8 mouse cellular contexts compared by ENCODE assay signal in the genomic region with DNA sequence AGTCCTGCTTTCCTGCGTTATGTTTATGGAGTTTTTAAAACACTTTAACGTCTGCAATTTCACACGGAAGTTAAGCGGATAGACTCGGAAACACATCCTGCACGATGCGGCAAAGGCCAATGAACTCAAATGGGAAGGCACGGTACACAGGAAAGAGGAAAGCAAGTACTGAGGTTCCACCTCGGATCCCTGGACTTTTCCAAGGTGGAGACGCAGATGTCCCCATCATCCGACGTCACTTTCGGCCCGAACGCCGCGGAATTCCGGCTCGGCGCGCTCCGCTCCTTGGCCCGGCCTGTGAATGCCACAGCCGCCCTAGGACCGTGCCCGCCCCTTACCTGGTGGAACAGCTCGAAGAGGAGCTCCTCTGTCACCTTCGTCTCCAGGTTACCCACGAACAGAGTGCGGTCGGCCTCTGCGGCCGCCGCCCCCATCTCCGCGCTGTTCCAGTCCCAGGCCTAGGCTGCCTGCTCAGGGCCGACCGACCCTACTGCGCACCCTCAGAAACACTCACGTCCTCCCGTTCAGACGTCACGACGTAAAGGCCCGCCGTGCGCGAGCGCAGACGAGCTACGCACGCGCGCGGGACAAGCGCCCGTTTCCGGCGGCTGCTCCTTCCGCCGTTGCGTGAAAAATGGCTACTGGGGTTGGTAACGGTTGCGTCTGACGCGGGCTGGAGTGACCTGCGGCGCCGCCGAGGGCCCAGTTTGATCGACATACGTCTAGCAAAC. TPM values are rescaled to one million over a fixed set of nuclear protein-coding genes. Genes with fewer than 3 reads are reported as not detected.
A peak's percentile ranks its signal among the peaks of the same experiment; 100 is the strongest.
DNase-seq lines count a peak whose midpoint lies in the region; ATAC-seq and TF ChIP-seq lines count a peak whose summit lies in the region.

A gene (minus strand): TSS at position 483 of the 731 bp plus-strand sequence.
A gene (plus strand): TSS at position 626 of the 731 bp plus-strand sequence.

- H3K4me2 ChIP-seq in forebrain, embryonic 11.5 days (ENCODE audit: low read depth, low read length, severe bottlenecking) = peak within 1 kb of the TSS; percentile 86
- peak within 1 kb of the TSS; percentile 85 for H3K4me2 ChIP-seq in heart, embryonic 16.5 days (ENCODE audit: low read depth, low read length)
- peak within 1 kb of the TSS; percentile 83 for H3K4me2 ChIP-seq in liver, embryonic 15.5 days
- peak within 1 kb of the TSS; percentile 87 for H3K4me2 ChIP-seq in neural tube, embryonic 12.5 days (replicated peaks)

- peak within 1 kb of the TSS; percentile 60; the same call in 1 of the 2 replicates for H3K27ac ChIP-seq in forebrain, embryonic 11.5 days (ENCODE audit: low read depth, low read length)
- H3K27ac ChIP-seq in heart, embryonic 16.5 days (ENCODE audit: low read length) = peak within 1 kb of the TSS; percentile 93
- peak within 1 kb of the TSS; percentile 90 for H3K27ac ChIP-seq in liver, embryonic 15.5 days (replicated peaks)
- H3K27ac ChIP-seq in neural tube, embryonic 12.5 days = peak within 1 kb of the TSS; percentile 89
- H3K27ac ChIP-seq in testis, adult 2 months (ENCODE audit: control insufficient read depth, insufficient read depth, low read depth, low read length) = peak within 1 kb of the TSS; percentile 98

- TF ChIP-seq POLR2A in testis, adult 2 months (IDR thresholded peaks at IDR 0.05; ENCODE audit: control insufficient read depth, low read depth, low read length) = peak; percentile 98

- no peaks in the 10 kb centered on the region for H3K27me3 ChIP-seq in forebrain, embryonic 11.5 days (ENCODE audit: control insufficient read depth, insufficient read depth, low read length)
- H3K27me3 ChIP-seq in heart, embryonic 16.5 days (ENCODE audit: control insufficient read depth, insufficient read depth, low read length) = no peaks in the 10 kb centered on the region
- H3K27me3 ChIP-seq in liver, embryonic 15.5 days = no peaks in the 10 kb centered on the region
- H3K27me3 ChIP-seq in neural tube, embryonic 12.5 days (replicated peaks) = no peaks in the 10 kb centered on the region
- H3K27me3 ChIP-seq in testis, adult 2 months (ENCODE audit: control insufficient read depth, insufficient read depth, low read length) = no peaks in the 10 kb centered on the region

- H3K9ac ChIP-seq in forebrain, embryonic 11.5 days (ENCODE audit: low read length) = peak within 1 kb of the TSS; percentile 80
- H3K9ac ChIP-seq in heart, embryonic 16.5 days (ENCODE audit: low read length) = peak within 1 kb of the TSS; percentile 98
- H3K9ac ChIP-seq in liver, embryonic 15.5 days = peak within 1 kb of the TSS; percentile 95
- peak within 1 kb of the TSS; percentile 88 for H3K9ac ChIP-seq in neural tube, embryonic 12.5 days

- peak within 1 kb of the TSS; percentile 67 for H3K4me3 ChIP-seq in forebrain, embryonic 11.5 days (ENCODE audit: low read depth, low read length)
- peak within 1 kb of the TSS; percentile 96 for H3K4me3 ChIP-seq in heart, embryonic 16.5 days (ENCODE audit: low read length)
- H3K4me3 ChIP-seq in liver, embryonic 15.5 days (replicated peaks) = peak within 1 kb of the TSS; percentile 95
- peak within 1 kb of the TSS; percentile 85 for H3K4me3 ChIP-seq in neural tube, embryonic 12.5 days
- H3K4me3 ChIP-seq in testis, adult 2 months (ENCODE audit: control insufficient read depth, low read depth, low read length) = peak within 1 kb of the TSS; percentile 92

- H3K4me1 ChIP-seq in forebrain, embryonic 11.5 days (replicated peaks; ENCODE audit: control insufficient read depth, insufficient read depth, low read length) = no peaks in the 10 kb centered on the region; the same call in 1 of the 2 replicates
- peaks cover 15% of the 10 kb centered on the region for H3K4me1 ChIP-seq in heart, embryonic 16.5 days (ENCODE audit: control insufficient read depth, insufficient read depth, low read length)
- peaks cover 24% of the 10 kb centered on the region for H3K4me1 ChIP-seq in liver, embryonic 15.5 days (replicated peaks)
- H3K4me1 ChIP-seq in neural tube, embryonic 12.5 days = peaks cover 15% of the 10 kb centered on the region
- no peaks in the 10 kb centered on the region; the same call in 1 of the 2 replicates for H3K4me1 ChIP-seq in testis, adult 2 months (ENCODE audit: control insufficient read depth, insufficient read depth, low read length)

- no peaks in the 10 kb centered on the region for H3K9me3 ChIP-seq in forebrain, embryonic 11.5 days (ENCODE audit: control insufficient read depth, low read length)
- no peaks in the 10 kb centered on the region; the same call in none of the 2 replicates for H3K9me3 ChIP-seq in heart, embryonic 16.5 days (replicated peaks; ENCODE audit: control insufficient read depth, low read length)
- no peaks in the 10 kb centered on the region for H3K9me3 ChIP-seq in liver, embryonic 15.5 days (replicated peaks)
- no peaks in the 10 kb centered on the region for H3K9me3 ChIP-seq in neural tube, embryonic 12.5 days

- peak; percentile 89 to 92 for DNase-seq in CD8-positive naive resting alpha-beta T cell, adult 2 months (ENCODE audit: low read depth in 2 of 2, low spot score in 2 of 2)
- DNase-seq in c-Kit-positive CD71-positive TER-119-negative erythroid progenitor cells, embryonic 14.5 days (ENCODE audit: low read depth) = peak; percentile 90
- DNase-seq in forebrain, embryonic 11.5 days (ENCODE audit: low spot score) = peak; percentile 96
- peak; percentile 96 to 97 for DNase-seq in kidney, postnatal 36 days

- under 1% methylated on average over 72 of the region's 72 CpGs for WGBS in forebrain, embryonic 11.5 days
- under 1% methylated on average over 72 of the region's 72 CpGs for WGBS in heart, embryonic 16.5 days
- under 1% methylated on average over 72 of the region's 72 CpGs for WGBS in liver, embryonic 15.5 days (ENCODE audit: insufficient replicate concordance)
- WGBS in neural tube, embryonic 12.5 days = under 1% methylated on average over 72 of the region's 72 CpGs

- peak; percentile 99 for ATAC-seq in forebrain, embryonic 11.5 days (replicated peaks; ENCODE audit: low FRiP score)
- ATAC-seq in heart, embryonic 16.5 days (replicated peaks; ENCODE audit: extremely low read depth, insufficient read depth, low FRiP score) = peak; percentile 100
- peak; percentile 100 for ATAC-seq in liver, embryonic 15.5 days (ENCODE audit: insufficient read depth)
- peak; percentile 99 for ATAC-seq in neural tube, embryonic 12.5 days (ENCODE audit: low FRiP score, low read depth)

- H3K36me3 ChIP-seq in forebrain, embryonic 11.5 days (ENCODE audit: control insufficient read depth, insufficient read depth, low read length) = peaks cover 3% of the 10 kb centered on the region
- H3K36me3 ChIP-seq in heart, embryonic 16.5 days (ENCODE audit: control insufficient read depth, insufficient read depth) = peaks cover 29% of the 10 kb centered on the region
- H3K36me3 ChIP-seq in liver, embryonic 15.5 days (replicated peaks) = peaks cover 36% of the 10 kb centered on the region
- H3K36me3 ChIP-seq in neural tube, embryonic 12.5 days = peaks cover 26% of the 10 kb centered on the region
- no peaks in the 10 kb centered on the region for H3K36me3 ChIP-seq in testis, adult 2 months (ENCODE audit: control insufficient read depth, insufficient read depth, low read length)

- TF ChIP-seq CTCF in testis, adult 2 months (IDR thresholded peaks at IDR 0.05; ENCODE audit: control insufficient read depth, insufficient read depth, insufficient replicate concordance, low read depth, low read length) = no peak

RNA-seq across cellular contexts. Expression of the first gene that starts in this region (rescaled TPM):
- polyA plus RNA-seq in forebrain, embryonic 11.5 days (2014; fragmentation: Nextera tagmentation; extraction: Ambion mirVana) = 120 and 132 TPM in 2 replicates
- 80.3 and 89.8 TPM in 2 replicates for polyA plus RNA-seq in heart, embryonic 16.5 days (2015; fragmentation: Nextera tagmentation; extraction: Ambion mirVana)
- 52.5 and 54.0 TPM in 2 replicates for polyA plus RNA-seq in liver, embryonic 15.5 days (2015; fragmentation: Nextera tagmentation; extraction: Ambion mirVana)
- 97.7 and 98.6 TPM in 2 replicates for polyA plus RNA-seq in neural tube, embryonic 12.5 days (2016; fragmentation: Nextera tagmentation; extraction: Ambion mirVana)
- 47.0 and 50.4 TPM in 2 replicates for polyA plus RNA-seq in testis, adult 2 months (2012; rRNA removed)

RNA-seq across cellular contexts. Expression of the second gene that starts in this region (rescaled TPM):
- 34.5 and 35.8 TPM in 2 replicates for polyA plus RNA-seq in forebrain, embryonic 11.5 days (2014; fragmentation: Nextera tagmentation; extraction: Ambion mirVana)
- 31.6 and 32.3 TPM in 2 replicates for polyA plus RNA-seq in heart, embryonic 16.5 days (2015; fragmentation: Nextera tagmentation; extraction: Ambion mirVana)
- polyA plus RNA-seq in liver, embryonic 15.5 days (2015; fragmentation: Nextera tagmentation; extraction: Ambion mirVana) = 14.4 and 17.3 TPM in 2 replicates
- 35.5 and 36.0 TPM in 2 replicates for polyA plus RNA-seq in neural tube, embryonic 12.5 days (2016; fragmentation: Nextera tagmentation; extraction: Ambion mirVana)
- polyA plus RNA-seq in testis, adult 2 months (2012; rRNA removed) = 2,840 and 3,410 TPM in 2 replicates

Comparison
In these comparisons a context has a peak if more than half of its experiments do, and no peak if none do; other contexts are left out.
1. Peak in every context shown above with its lines: DNase-seq, ATAC-seq, H3K4me3 ChIP-seq and H3K27ac ChIP-seq.
2. RNA of the second gene that starts in this region (polyA plus RNA-seq): 2,840 to 3,410 TPM in testis, adult 2 months; 35.5 to 36.0 TPM in neural tube, embryonic 12.5 days, 34.5 to 35.8 TPM in forebrain, embryonic 11.5 days, 31.6 to 32.3 TPM in heart, embryonic 16.5 days and 14.4 to 17.3 TPM in liver, embryonic 15.5 days; every median in the first group is over 10 times any median in the second.